Mouse (Mus musculus) bone marrow macrophage, adult 2 months (primary cell): ENCODE results near the gene Ckb.

ENCODE experiments used
- CTCF ChIP-seq: IDR thresholded peaks from 2 replicates; pipeline ENCODE4 v1.5.1; 2012; ENCODE audit warnings: low read depth, mild to moderate bottlenecking, low read length, moderate library complexity
- POLR2A ChIP-seq: IDR thresholded peaks from 2 replicates; pipeline ENCODE4 v1.6.1; 2012; ENCODE audit warnings: mild to moderate bottlenecking, low read depth, low read length, borderline replicate concordance

- TF ChIP-seq POLR2A = no peak
- no peak for TF ChIP-seq CTCF
Measured at GRCm38 (mm10) chr12:111666380-111666779, 5.8 kb downstream of the Ckb start.
